Mouse (Mus musculus) erythroblast, embryonic 14.5 days (primary cell): Measurements from ENCODE around the gene Camkk2.

ENCODE experiments used
- GATA1 ChIP-seq: IDR thresholded peaks from 2 replicates; pipeline ENCODE4 v1.6.1; 2012; ENCODE audit warnings: low read length, inconsistent platforms, mixed read lengths
- TAL1 ChIP-seq: IDR thresholded peaks from 3 replicates; pipeline ENCODE4 v1.6.1; 2012; ENCODE audit warnings: low read length, inconsistent platforms, mixed read lengths

GRCm38 (mm10) chr5:122812699-122813098 is 33.5 kb upstream of the Camkk2 start:
- TF ChIP-seq TAL1 (no peak), GATA1 (no peak)
